Mouse (Mus musculus) small intestine, adult 2 months (tissue): ENCODE measurements around the gene Rcsd1. TPM values are rescaled to one million over a fixed set of nuclear protein-coding genes. Genes with fewer than 3 reads are reported as not detected.

Experiments
- H3K27ac ChIP-seq: fragments of 200-500 bp; 2 replicates; pipeline ENCODE4 v1.5.1; 2012; ENCODE audit warnings: low read depth, low read length, control low read depth, inconsistent platforms; ENCODE audit not compliant: insufficient read depth
- H3K27me3 ChIP-seq: fragments of 200-500 bp; 2 replicates; pipeline ENCODE4 v1.6.1; 2012; ENCODE audit warnings: mild to moderate bottlenecking, moderate library complexity, low read length, inconsistent platforms; ENCODE audit not compliant: control insufficient read depth, insufficient read depth
- H3K36me3 ChIP-seq: fragments of 200-500 bp; 2 replicates; pipeline ENCODE4 v1.6.1; 2012; ENCODE audit warnings: mild to moderate bottlenecking, low read length, control low read depth, inconsistent platforms; ENCODE audit not compliant: control insufficient read depth, insufficient read depth
- H3K4me1 ChIP-seq: fragments of 200-500 bp; 2 replicates; pipeline ENCODE4 v1.6.1; 2012; ENCODE audit warnings: low read length, inconsistent platforms, mixed read lengths; ENCODE audit not compliant: control insufficient read depth, insufficient read depth, insufficient read length
- H3K4me3 ChIP-seq: fragments of 200-500 bp; 2 replicates; pipeline ENCODE4 v1.5.1; 2012; ENCODE audit warnings: low read depth, mild to moderate bottlenecking, control low read depth, inconsistent platforms, low read length, moderate library complexity
- CTCF ChIP-seq: fragments of 200-500 bp; IDR thresholded peaks from 2 replicates; pipeline ENCODE4 v1.5.1; 2012; ENCODE audit warnings: low read depth, mild to moderate bottlenecking, control low read depth, inconsistent platforms, low read length, moderate library complexity, mixed read lengths; ENCODE audit not compliant: insufficient replicate concordance, insufficient read length; ENCODE audit errors: extremely low read depth
- POLR2A ChIP-seq: fragments of 200-500 bp; IDR thresholded peaks from 2 replicates; pipeline ENCODE4 v1.6.1; 2012; ENCODE audit warnings: low read depth, mild to moderate bottlenecking, control low read depth, inconsistent platforms, low read length, moderate library complexity
- WGBS: fragments of 180-500 bp; shearing (Covaris S2); methylation state at CpG from one replicate; pipeline ENCODE4 v1.1.7; 2018; 5-methylcytosine and 5-hydroxymethylcytosine counted together
- polyA plus RNA-seq: library from polyadenylated mRNA; depleted of rRNA; stranded (reverse); fragments of >200 nt; gene quantifications from 2 replicates; pipeline ENCODE4 v1.2.3, GENCODE M21; 2012

The Rcsd1 gene
- polyA plus RNA-seq, 1 experiment = 9.2 TPM

DNA sequence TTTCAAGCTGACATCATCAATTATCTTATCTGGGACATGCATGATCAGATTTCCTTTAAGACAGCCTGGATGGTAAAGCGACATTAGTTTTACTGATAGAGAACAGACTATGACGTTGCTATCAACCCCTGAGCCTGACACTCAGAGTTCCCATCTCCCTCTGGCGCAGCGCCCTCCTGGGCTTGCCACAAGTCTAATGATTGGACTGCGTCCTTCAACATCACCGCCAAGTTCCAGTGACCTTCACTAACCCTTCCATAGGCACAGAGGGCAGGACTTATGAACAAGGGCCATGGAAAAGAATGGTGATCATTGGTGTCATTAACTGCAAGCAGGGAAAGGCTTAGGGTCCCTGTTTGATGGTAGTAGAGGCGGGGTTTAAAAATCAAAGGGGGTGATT is 12.7 kb downstream of the Rcsd1 start:
- TF ChIP-seq POLR2A = no peak
- no peak for TF ChIP-seq CTCF
- peaks cover 4% of the 10 kb centered on the region for H3K4me1 ChIP-seq
- no peak overlapping the region for H3K27ac ChIP-seq
- no peak overlapping the region for H3K4me3 ChIP-seq
- no peaks in the 10 kb centered on the region for H3K36me3 ChIP-seq
- 72% methylated on average over 7 of the region's 7 CpGs for WGBS
- no peaks in the 10 kb centered on the region; the same call in 1 of the 2 replicates for H3K27me3 ChIP-seq

DNA sequence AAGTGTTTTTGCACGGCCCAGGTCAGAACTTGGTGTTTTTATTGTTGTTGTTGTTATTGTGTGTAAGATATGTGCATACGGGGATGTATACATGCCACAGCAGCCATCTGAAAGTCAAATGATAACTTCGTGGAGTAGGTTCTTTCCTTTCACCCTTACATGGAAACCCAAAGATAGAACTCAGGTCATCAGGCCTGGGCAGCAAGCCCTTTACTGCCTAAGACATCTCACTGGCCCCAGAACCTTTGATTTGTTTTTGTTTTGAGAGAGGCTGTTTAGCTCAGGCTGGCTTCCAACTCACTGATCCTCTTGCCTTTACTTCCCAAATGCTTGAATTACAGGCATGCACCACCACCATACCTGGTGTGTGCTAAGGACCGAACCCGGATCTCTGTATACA is 13.5 kb downstream of the Rcsd1 start:
- H3K4me1 ChIP-seq = peaks cover 12% of the 10 kb centered on the region
- TF ChIP-seq CTCF (no peak), POLR2A (no peak)
- no peak overlapping the region for H3K4me3 ChIP-seq
- 83% methylated on average over 5 of the region's 5 CpGs for WGBS
- no peaks in the 10 kb centered on the region for H3K36me3 ChIP-seq
- no peak overlapping the region for H3K27ac ChIP-seq
- no peaks in the 10 kb centered on the region for H3K27me3 ChIP-seq

DNA sequence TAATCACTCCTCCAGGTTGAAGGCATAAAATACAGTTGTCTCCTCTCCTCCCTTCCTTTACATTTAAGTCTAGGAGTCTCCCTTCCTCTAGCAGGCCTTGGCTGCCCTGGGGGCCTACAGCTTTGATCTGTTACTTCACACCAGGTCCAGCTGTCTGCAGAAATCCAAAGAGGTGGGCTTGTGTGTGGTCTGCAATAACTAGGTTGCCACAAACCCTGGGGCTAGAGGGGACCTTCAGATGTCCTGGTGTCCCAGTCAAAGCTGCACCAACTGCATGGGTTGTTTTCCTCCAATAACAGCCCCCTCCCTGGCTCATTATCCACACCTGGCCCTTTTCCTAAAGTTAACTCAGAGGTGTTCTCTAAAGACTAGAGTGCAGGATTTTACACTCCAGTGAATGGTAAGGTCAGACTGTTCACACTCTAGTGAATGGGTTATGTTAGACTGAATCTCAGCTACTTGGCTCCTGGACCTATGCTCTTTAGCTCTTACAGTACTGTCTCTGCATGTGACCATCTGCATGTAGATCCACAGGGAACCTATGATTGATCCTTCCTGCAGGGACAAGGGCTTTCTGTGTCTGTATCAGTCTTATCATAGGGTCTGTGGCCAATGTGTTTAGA is 14.1 kb downstream of the Rcsd1 start:
- Histone ChIP-seq H3K27ac (no peak overlapping the region), H3K4me1 (peaks cover 10% of the 10 kb centered on the region), H3K36me3 (no peaks in the 10 kb centered on the region), H3K27me3 (no peaks in the 10 kb centered on the region), H3K4me3 (no peak overlapping the region)
- TF ChIP-seq CTCF (no peak), POLR2A (no peak)

DNA sequence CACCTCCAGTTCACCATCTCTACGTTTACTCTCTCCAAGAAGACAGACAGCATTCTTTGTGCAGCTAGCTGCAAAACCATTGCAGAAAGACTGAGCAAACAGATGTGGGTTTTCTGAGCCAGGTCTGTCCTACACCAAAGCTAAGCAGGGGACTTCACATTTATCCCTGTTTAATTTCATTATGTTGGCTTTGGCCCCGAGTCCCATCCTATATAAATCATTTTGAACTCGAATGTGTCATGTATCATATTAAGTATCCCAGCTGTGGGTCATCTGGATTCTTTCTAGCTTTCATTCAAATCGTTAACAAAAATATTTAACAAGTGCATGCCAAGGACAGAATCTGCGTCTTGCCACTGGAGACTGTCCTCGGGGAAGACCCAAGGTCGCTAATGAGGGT is 15.7 kb downstream of the Rcsd1 start:
- Histone ChIP-seq H3K4me1 (peaks cover 10% of the 10 kb centered on the region; the same call in 1 of the 2 replicates), H3K27ac (no peak overlapping the region), H3K27me3 (no peaks in the 10 kb centered on the region), H3K36me3 (no peaks in the 10 kb centered on the region), H3K4me3 (no peak overlapping the region)
- TF ChIP-seq POLR2A (no peak), CTCF (no peak)
- 52% methylated on average over 7 of the region's 7 CpGs for WGBS

DNA sequence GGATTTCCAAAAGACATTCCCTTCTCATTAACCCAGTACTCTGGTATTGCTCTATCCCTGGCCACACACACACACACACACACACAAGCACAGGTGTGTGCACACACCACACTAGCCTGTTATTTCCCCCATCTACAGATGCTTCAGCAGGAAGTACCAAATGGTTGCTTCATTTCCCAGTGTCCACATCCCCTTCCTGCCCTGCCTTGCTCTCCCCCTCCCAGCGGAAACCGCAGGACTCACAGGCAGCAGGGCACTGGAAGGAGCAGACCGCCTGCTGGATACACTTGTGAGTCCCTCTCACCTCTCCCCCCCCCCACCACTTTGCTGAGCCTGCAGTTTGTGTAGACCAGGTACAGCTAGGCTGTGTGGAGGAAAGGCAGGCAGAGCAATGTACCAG is 18.0 kb downstream of the Rcsd1 start:
- Histone ChIP-seq H3K27ac (peak overlapping the region; percentile 22; the same call in 1 of the 2 replicates), H3K4me1 (peaks cover 10% of the 10 kb centered on the region; the same call in 1 of the 2 replicates), H3K4me3 (no peak overlapping the region), H3K27me3 (no peaks in the 10 kb centered on the region), H3K36me3 (no peaks in the 10 kb centered on the region)
- WGBS = 53% methylated on average over 3 of the region's 3 CpGs
- no peak for TF ChIP-seq POLR2A
- no peak; the same call in 1 of the 2 replicates for TF ChIP-seq CTCF

DNA sequence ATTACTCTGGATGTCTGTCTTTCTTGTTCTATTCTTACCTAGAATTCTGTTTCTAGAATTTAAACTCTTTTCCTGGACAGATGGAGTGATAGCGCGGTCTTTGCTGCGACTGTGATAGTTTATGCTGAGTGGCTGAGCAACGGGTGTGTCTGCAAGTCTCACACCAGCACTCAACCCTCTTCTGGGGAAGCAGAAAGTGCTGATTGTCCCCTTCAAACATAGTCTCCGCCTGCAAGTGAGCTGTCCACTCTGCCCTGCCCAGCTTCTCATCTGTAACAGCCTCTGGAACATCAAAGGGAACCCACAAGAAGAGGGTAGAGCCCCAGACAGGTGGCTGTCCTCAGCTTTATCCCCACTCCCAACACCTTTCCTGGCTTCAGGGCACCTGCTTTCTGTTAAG is 19.7 kb downstream of the Rcsd1 start:
- Histone ChIP-seq H3K4me1 (peaks cover 10% of the 10 kb centered on the region; the same call in 1 of the 2 replicates), H3K4me3 (no peak overlapping the region), H3K27ac (no peak overlapping the region), H3K36me3 (no peaks in the 10 kb centered on the region), H3K27me3 (no peaks in the 10 kb centered on the region)
- WGBS = 51% methylated on average over 5 of the region's 5 CpGs
- TF ChIP-seq POLR2A (no peak), CTCF (no peak)

DNA sequence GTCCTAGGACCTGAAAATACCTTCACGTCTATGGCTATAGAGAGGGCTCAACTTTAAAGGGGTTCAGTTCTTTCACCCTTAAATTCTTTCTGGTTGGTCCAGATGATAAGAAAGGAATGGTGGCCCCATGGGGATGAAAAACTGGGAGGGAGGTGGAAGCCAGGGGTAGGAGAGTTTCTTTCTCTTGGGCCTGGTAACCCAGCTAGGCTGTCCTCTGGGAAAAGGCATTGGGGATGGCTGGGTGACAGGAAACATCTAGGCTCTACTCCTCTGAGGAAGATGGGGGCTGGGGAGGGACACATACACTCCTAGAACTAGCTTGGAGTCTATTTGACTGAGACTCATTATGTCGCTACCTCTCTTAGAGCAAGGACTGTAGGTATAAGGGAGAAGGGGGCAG is 21.7 kb downstream of the Rcsd1 start:
- Histone ChIP-seq H3K27me3 (no peaks in the 10 kb centered on the region), H3K27ac (no peak overlapping the region; the same call in 1 of the 2 replicates), H3K4me1 (peaks cover 10% of the 10 kb centered on the region; the same call in 1 of the 2 replicates), H3K36me3 (no peaks in the 10 kb centered on the region), H3K4me3 (no peak overlapping the region)
- no peak for TF ChIP-seq POLR2A
- no peak for TF ChIP-seq CTCF
- 83% methylated on average over 2 of the region's 2 CpGs for WGBS
